Mouse (Mus musculus) kidney, adult 2 months (tissue): ENCODE measurements at regions not wholly inside any gene's neighbourhood (a gene's known extent, or its start where the extent isn't known, plus 50 kb on each side); places are given as distances from the start of the nearest gene placed in this dataset.

ENCODE experiments used
- DNase-seq: peaks from one replicate; pipeline ENCODE4 v3.0.0; 2021
- H3K27ac ChIP-seq: fragments of 200-500 bp; 2 replicates; pipeline ENCODE4 v1.5.1; 2012; ENCODE audit warnings: low read depth, low read length, control low read depth, inconsistent platforms; ENCODE audit not compliant: insufficient read depth
- H3K27me3 ChIP-seq: fragments of 200-500 bp; replicated peaks from 2 replicates; pipeline ENCODE4 v1.6.1; 2012; ENCODE audit warnings: mild to moderate bottlenecking, moderate library complexity, low read length, inconsistent platforms; ENCODE audit not compliant: control insufficient read depth, insufficient read depth
- H3K36me3 ChIP-seq: fragments of 200-500 bp; 2 replicates; pipeline ENCODE4 v1.6.1; 2012; ENCODE audit warnings: mild to moderate bottlenecking, moderate library complexity, low read length, inconsistent platforms; ENCODE audit not compliant: control insufficient read depth, insufficient read depth
- H3K4me1 ChIP-seq: fragments of 200-500 bp; 2 replicates; pipeline ENCODE4 v1.6.1; 2011; ENCODE audit warnings: low read length; ENCODE audit not compliant: control insufficient read depth, insufficient read depth
- H3K4me3 ChIP-seq: fragments of 200-500 bp; 2 replicates; pipeline ENCODE4 v1.5.1; 2011; ENCODE audit warnings: mild to moderate bottlenecking, low read depth, low read length, control low read depth; ENCODE audit not compliant: insufficient read depth
- CTCF ChIP-seq: fragments of 200-500 bp; conservative IDR thresholded peaks from 2 replicates; pipeline ENCODE4 v1.5.1; 2011; ENCODE audit warnings: low read depth, mild to moderate bottlenecking, control low read depth, low read length, moderate library complexity, mixed read lengths; ENCODE audit not compliant: insufficient read depth, insufficient read length
- POLR2A ChIP-seq: fragments of 200-500 bp; IDR thresholded peaks from one replicate; pipeline ENCODE4 v1.6.1; 2011; ENCODE audit warnings: low read depth, low read length, control low read depth
- WGBS: fragments of 180-500 bp; shearing (Covaris S2); methylation state at CpG from one replicate; pipeline ENCODE4 v1.1.7; 2018; 5-methylcytosine and 5-hydroxymethylcytosine counted together

DNA sequence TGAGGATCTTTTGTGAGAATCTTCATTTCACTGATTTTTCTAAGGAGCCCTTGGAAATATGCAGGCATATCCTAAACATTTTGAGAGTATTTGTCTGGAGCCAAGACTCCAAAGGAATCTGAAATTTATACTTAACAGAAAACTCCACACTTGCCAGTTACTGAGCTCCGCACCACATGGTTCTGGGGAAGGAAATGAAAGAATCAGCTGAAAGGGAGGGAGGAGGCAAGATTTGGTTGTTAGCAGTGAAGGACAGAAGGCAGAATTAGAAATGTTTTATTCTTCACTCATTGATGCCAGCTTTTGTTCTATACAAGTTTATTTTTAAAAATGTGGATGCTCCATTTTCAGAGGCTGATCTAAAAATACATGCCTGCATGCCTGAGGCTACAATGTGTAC is 890.1 kb downstream of the Gsdmc2 start:
- H3K27ac ChIP-seq = no peak overlapping the region
- H3K4me1 ChIP-seq = no peaks in the 10 kb centered on the region
- TF ChIP-seq CTCF (no peak), POLR2A (no peak)
- no peaks in the 10 kb centered on the region for H3K36me3 ChIP-seq
- no peak for DNase-seq
- H3K4me3 ChIP-seq = no peak overlapping the region
- no peaks in the 10 kb centered on the region for H3K27me3 ChIP-seq
- WGBS = 97% methylated on average over 1 of the region's 1 CpGs

DNA sequence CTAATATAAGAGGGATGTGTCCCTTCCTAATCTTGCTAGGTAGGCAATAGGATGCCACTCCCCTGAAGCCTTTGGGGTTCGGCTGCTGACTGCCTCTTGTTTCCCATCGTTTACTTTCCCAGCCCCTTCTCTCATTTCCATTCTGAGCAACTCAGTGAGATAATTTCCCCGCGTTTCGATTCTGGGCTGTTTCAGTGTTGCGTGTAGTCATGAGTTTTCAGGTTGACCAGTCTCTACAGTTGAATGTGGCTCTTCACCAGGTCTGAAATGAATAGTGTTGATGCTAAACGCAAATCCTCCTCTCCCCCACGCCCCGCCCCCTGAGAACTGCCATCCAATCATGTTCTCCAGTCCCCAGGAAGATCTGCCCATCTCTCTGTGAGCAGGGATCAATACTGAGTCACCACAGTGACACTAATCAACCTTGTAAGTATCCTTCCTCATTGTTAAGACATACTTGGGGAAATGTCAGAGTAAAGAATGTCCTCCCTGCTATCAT is 890.6 kb downstream of the Gsdmc2 start:
- 76% methylated on average over 9 of the region's 9 CpGs for WGBS
- no peak for TF ChIP-seq CTCF
- TF ChIP-seq POLR2A = no peak
- no peak for DNase-seq
- H3K4me3 ChIP-seq = no peak overlapping the region
- H3K4me1 ChIP-seq = no peaks in the 10 kb centered on the region
- H3K27ac ChIP-seq = no peak overlapping the region
- H3K36me3 ChIP-seq = no peaks in the 10 kb centered on the region
- H3K27me3 ChIP-seq = no peaks in the 10 kb centered on the region

DNA sequence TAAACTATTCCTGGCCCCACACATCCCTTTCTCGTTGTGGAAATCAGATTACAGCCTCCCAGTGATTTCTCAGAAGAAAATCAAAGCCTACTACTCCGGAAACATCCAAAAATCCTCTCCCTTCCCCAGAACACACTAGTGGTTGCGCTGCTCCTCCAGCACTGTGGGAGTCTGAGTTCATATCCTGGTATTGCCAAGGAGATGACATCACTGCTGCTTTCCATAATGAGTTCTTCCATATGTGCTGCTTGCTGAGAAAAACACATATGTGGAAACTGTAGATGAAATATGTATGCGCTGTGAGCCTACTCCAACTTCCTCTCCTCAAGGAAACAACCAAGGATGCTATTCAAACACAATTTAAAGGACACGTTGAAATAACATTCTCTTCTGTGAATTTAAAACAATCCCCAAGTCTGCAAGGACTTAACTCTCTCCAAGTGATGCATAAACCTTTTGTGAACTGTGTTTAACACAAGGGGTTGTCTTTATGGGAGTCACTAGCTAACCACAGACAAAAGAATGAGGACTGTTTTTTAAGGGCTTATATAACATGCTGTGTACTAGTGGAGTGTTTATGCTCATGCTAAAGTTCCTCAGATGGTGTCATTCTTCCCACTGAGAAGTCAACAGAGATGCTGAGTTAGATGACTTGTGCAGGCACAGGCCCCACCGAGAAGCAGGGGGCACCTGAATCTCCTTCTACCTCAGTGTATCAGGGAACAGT is 891.6 kb downstream of the Gsdmc2 start:
- 63% methylated on average over 6 of the region's 6 CpGs for WGBS
- DNase-seq = no peak
- Histone ChIP-seq H3K4me3 (no peak overlapping the region), H3K36me3 (no peaks in the 10 kb centered on the region), H3K27me3 (no peaks in the 10 kb centered on the region), H3K27ac (no peak overlapping the region), H3K4me1 (no peaks in the 10 kb centered on the region)
- TF ChIP-seq POLR2A = no peak
- TF ChIP-seq CTCF = no peak

GRCm38 (mm10) chr15:62952487-62953214 is 892.3 kb downstream of the Gsdmc2 start:
- H3K4me3 ChIP-seq = no peak overlapping the region
- H3K27ac ChIP-seq = no peak overlapping the region
- H3K4me1 ChIP-seq = no peaks in the 10 kb centered on the region
- DNase-seq = no peak
- H3K36me3 ChIP-seq = no peaks in the 10 kb centered on the region
- no peaks in the 10 kb centered on the region for H3K27me3 ChIP-seq
- 82% methylated on average over 5 of the region's 5 CpGs for WGBS
- TF ChIP-seq POLR2A = no peak
- TF ChIP-seq CTCF = no peak

GRCm38 (mm10) chr15:62939416-62939815 is 905.6 kb downstream of the Gsdmc2 start:
- 89% methylated on average over 2 of the region's 2 CpGs for WGBS
- no peaks in the 10 kb centered on the region for H3K4me1 ChIP-seq
- DNase-seq = no peak
- no peak for TF ChIP-seq CTCF
- TF ChIP-seq POLR2A = no peak
- H3K27me3 ChIP-seq = no peaks in the 10 kb centered on the region
- no peak overlapping the region for H3K27ac ChIP-seq
- H3K4me3 ChIP-seq = no peak overlapping the region
- H3K36me3 ChIP-seq = no peaks in the 10 kb centered on the region

DNA sequence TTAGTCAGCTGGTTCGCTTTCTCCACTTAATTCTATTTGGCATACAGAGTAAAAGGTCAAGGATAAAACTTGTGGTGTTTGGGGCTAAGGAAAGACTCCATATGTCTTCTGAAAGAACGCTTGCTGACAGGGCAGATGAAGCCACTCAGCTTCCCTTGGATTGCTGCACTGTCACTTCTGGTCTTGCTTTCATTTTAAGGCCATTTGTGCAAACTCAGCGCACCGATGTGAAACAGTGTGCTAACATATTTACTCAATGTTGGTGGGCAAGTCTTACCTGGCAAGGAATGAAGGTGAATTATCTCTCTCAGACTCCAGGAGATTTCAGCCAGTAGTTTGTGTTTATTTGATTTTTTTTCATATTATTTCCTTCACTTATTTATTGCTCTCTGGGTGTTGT is 907.2 kb downstream of the Gsdmc2 start:
- WGBS = 89% methylated on average over 4 of the region's 4 CpGs
- Histone ChIP-seq H3K36me3 (no peaks in the 10 kb centered on the region), H3K27ac (no peak overlapping the region), H3K4me1 (no peaks in the 10 kb centered on the region), H3K4me3 (no peak overlapping the region), H3K27me3 (no peaks in the 10 kb centered on the region)
- no peak for TF ChIP-seq CTCF
- no peak for TF ChIP-seq POLR2A
- DNase-seq = no peak

- Histone ChIP-seq H3K4me1 (no peaks in the 10 kb centered on the region), H3K4me3 (no peak overlapping the region), H3K36me3 (no peaks in the 10 kb centered on the region), H3K27ac (no peak overlapping the region), H3K27me3 (no peaks in the 10 kb centered on the region)
- TF ChIP-seq POLR2A = no peak
- DNase-seq = peak; percentile 13
Observed at GRCm38 (mm10) chr15:62934522-62935189, 910.3 kb downstream of the Gsdmc2 start.
